Mouse (Mus musculus): Measurements from ENCODE around the gene Btg3.
A peak's percentile ranks its signal among the peaks of the same experiment; 100 is the strongest.

Btg3 gene

GRCm38 (mm10) chr16:78317960-78318359, 59.0 kb downstream of the Btg3 start:
- TF ChIP-seq GATA4 (IDR thresholded peaks at IDR 0.05; ENCODE audit: insufficient replicate concordance, low read length), result peak; percentile 91

- TF ChIP-seq GATA4 (IDR thresholded peaks at IDR 0.05; ENCODE audit: insufficient replicate concordance, low read length), result no peak
These were observed 60.1 kb downstream of the Btg3 start for GRCm38 (mm10) chr16:78316849-78317248.

GRCm38 (mm10) chr16:78314026-78314425, 63.0 kb downstream of the Btg3 start:
- no peak for TF ChIP-seq GATA4 (IDR thresholded peaks at IDR 0.05; ENCODE audit: insufficient replicate concordance, low read length)

GRCm38 (mm10) chr16:78313135-78313887, 63.7 kb downstream of the Btg3 start:
- TF ChIP-seq GATA4 (IDR thresholded peaks at IDR 0.05; ENCODE audit: insufficient replicate concordance, low read length), result no peak

GRCm38 (mm10) chr16:78309258-78309657, 67.7 kb downstream of the Btg3 start:
- TF ChIP-seq GATA4 (IDR thresholded peaks at IDR 0.05; ENCODE audit: insufficient replicate concordance, low read length), result peak; percentile 32; the same call in 1 of the 2 replicates

- TF ChIP-seq GATA4 (IDR thresholded peaks at IDR 0.05; ENCODE audit: insufficient replicate concordance, low read length), result peak; percentile 49; the same call in 1 of the 2 replicates
These were observed 69.4 kb downstream of the Btg3 start for GRCm38 (mm10) chr16:78307476-78308192.

GRCm38 (mm10) chr16:78306606-78307005, 70.4 kb downstream of the Btg3 start:
- no peak for TF ChIP-seq GATA4 (IDR thresholded peaks at IDR 0.05; ENCODE audit: insufficient replicate concordance, low read length)

- no peak; the same call in 1 of the 2 replicates for TF ChIP-seq GATA4 (IDR thresholded peaks at IDR 0.05; ENCODE audit: insufficient replicate concordance, low read length)
These were observed 71.3 kb downstream of the Btg3 start for GRCm38 (mm10) chr16:78305606-78306100.

GRCm38 (mm10) chr16:78302678-78303050, 74.3 kb downstream of the Btg3 start:
- no peak for TF ChIP-seq GATA4 (IDR thresholded peaks at IDR 0.05; ENCODE audit: insufficient replicate concordance, low read length)

GRCm38 (mm10) chr16:78301831-78302677, 74.9 kb downstream of the Btg3 start:
- no peak for TF ChIP-seq GATA4 (IDR thresholded peaks at IDR 0.05; ENCODE audit: insufficient replicate concordance, low read length)

GRCm38 (mm10) chr16:78301183-78301830, 75.7 kb downstream of the Btg3 start, which contains the start of gene Cxadr:
Gene Cxadr, plus strand, starts transcription at chr16:78301489.
- no peak for TF ChIP-seq GATA4 (IDR thresholded peaks at IDR 0.05; ENCODE audit: insufficient replicate concordance, low read length)

- TF ChIP-seq GATA4 (IDR thresholded peaks at IDR 0.05; ENCODE audit: insufficient replicate concordance, low read length), result no peak
These were observed 80.9 kb downstream of the Btg3 start for GRCm38 (mm10) chr16:78296114-78296513.

GRCm38 (mm10) chr16:78295601-78296000, 81.4 kb downstream of the Btg3 start:
- TF ChIP-seq GATA4 (IDR thresholded peaks at IDR 0.05; ENCODE audit: insufficient replicate concordance, low read length), result no peak

GRCm38 (mm10) chr16:78294606-78295275, 82.3 kb downstream of the Btg3 start:
- TF ChIP-seq GATA4 (IDR thresholded peaks at IDR 0.05; ENCODE audit: insufficient replicate concordance, low read length), result no peak

Measured in liver, adult (tissue).